Mouse (Mus musculus): Measurements from ENCODE around the gene S100pbp.

The S100pbp gene

GRCm38 (mm10) chr4:129189542-129190519, at the start of gene S100pbp, which contains the start of gene Yars:
S100pbp (minus strand) TSS chr4:129189727.
Yars (plus strand) TSS chr4:129189760.
- DNase-seq (ENCODE audit: low spot score in 2 of 2): peak; percentile 99

- DNase-seq (ENCODE audit: low spot score in 2 of 2): no peak
Observed at GRCm38 (mm10) chr4:129239075-129239474, 49.5 kb upstream of the S100pbp start.

GRCm38 (mm10) chr4:129238579-129239016, 49.1 kb upstream of the S100pbp start:
- no peak for DNase-seq (ENCODE audit: low spot score in 2 of 2)

GRCm38 (mm10) chr4:129237843-129238441, 48.4 kb upstream of the S100pbp start:
- DNase-seq (ENCODE audit: low spot score in 2 of 2): no peak

GRCm38 (mm10) chr4:129236236-129236813, 46.8 kb upstream of the S100pbp start:
- DNase-seq (ENCODE audit: low spot score in 2 of 2): no peak

- no peak for DNase-seq (ENCODE audit: low spot score in 2 of 2)
Observed at GRCm38 (mm10) chr4:129235147-129235546, 45.6 kb upstream of the S100pbp start.

GRCm38 (mm10) chr4:129234488-129234887, 45.0 kb upstream of the S100pbp start:
- no peak for DNase-seq (ENCODE audit: low spot score in 2 of 2)

GRCm38 (mm10) chr4:129232561-129233360, 43.2 kb upstream of the S100pbp start:
- no peak for DNase-seq (ENCODE audit: low spot score in 2 of 2)

GRCm38 (mm10) chr4:129231594-129232450, 42.3 kb upstream of the S100pbp start:
- no peak for DNase-seq (ENCODE audit: low spot score in 2 of 2)

- no peak for DNase-seq (ENCODE audit: low spot score in 2 of 2)
Observed at GRCm38 (mm10) chr4:129230926-129231325, 41.4 kb upstream of the S100pbp start.

- DNase-seq (ENCODE audit: low spot score in 2 of 2): no peak
Observed at GRCm38 (mm10) chr4:129227985-129228381, 38.5 kb upstream of the S100pbp start.

- no peak for DNase-seq (ENCODE audit: low spot score in 2 of 2)
Observed at GRCm38 (mm10) chr4:129227170-129227984, 37.9 kb upstream of the S100pbp start.

- DNase-seq (ENCODE audit: low spot score in 2 of 2): no peak
Observed at GRCm38 (mm10) chr4:129226441-129226963, 37.0 kb upstream of the S100pbp start.

GRCm38 (mm10) chr4:129225315-129225714, 35.8 kb upstream of the S100pbp start:
- DNase-seq (ENCODE audit: low spot score in 2 of 2): no peak

- DNase-seq (ENCODE audit: low spot score in 2 of 2): no peak
Observed at GRCm38 (mm10) chr4:129223421-129224281, 34.1 kb upstream of the S100pbp start.

GRCm38 (mm10) chr4:129222019-129222925, 32.7 kb upstream of the S100pbp start:
- no peak for DNase-seq (ENCODE audit: low spot score in 2 of 2)

All from thymus, postnatal 10 days (tissue).